Comparison of ENCODE assay signal across 10 mouse cellular contexts in the genomic region with DNA sequence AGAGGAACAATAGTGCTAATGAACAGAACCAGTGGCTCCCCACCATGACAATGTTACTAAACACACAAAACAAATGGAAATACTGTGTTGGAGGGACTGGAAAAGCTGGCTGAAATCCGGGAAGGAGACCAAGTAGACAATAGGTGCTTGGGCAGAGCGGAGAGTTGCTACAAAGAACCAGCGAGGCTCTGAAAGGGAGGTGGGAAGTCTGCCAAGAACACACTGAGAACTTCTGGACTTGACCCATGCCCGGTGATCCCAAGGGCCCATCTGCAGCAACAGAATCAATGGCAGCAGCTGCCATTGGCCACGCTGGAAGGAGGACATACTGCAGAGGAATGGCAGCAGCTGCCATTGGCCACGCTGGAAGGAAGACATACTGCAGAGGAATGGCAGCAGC. TPM values are rescaled to one million over a fixed set of nuclear protein-coding genes. Genes with fewer than 3 reads are reported as not detected.
DNase-seq lines count a peak whose midpoint lies in the region; TF ChIP-seq lines count a peak whose summit lies in the region.
"Had no signal": no experiment of that assay in that cellular context is flagged by ENCODE, and none has a peak within 500 bp of the region (broad histone marks: within the 10 kb centered on the region; RNA-seq: fewer than 3 reads in every experiment).

No protein-coding gene starts in this region.

- no peaks in the 10 kb centered on the region for H3K27me3 ChIP-seq in thymus, adult 2 months (ENCODE audit: control insufficient read depth, insufficient read depth, low read length)
- H3K27me3 ChIP-seq: midbrain, embryonic 12.5 days had no signal

- peak; percentile 71 to 73 for DNase-seq in adrenal gland, adult (ENCODE audit: inconsistent age in 2 of 2, low spot score in 1 of 2)
- no peak for DNase-seq in adrenal gland, postnatal 4 days (ENCODE audit: low spot score in 2 of 2)
- DNase-seq in heart, postnatal 4 days: peak; percentile 33
- no peak for DNase-seq in heart, adult 9 months (ENCODE audit: low spot score in 2 of 2)
- peak; percentile 55 for DNase-seq in ovary, adult 18-20 months (ENCODE audit: low spot score)
- DNase-seq in ovary, postnatal 14 days (ENCODE audit: low spot score): no peak
- DNase-seq in testis, postnatal 10 days (ENCODE audit: low spot score): peak; percentile 74
- DNase-seq in thymus, adult 2 months: no peak
- DNase-seq: liver had no signal

- TF ChIP-seq POLR2A in thymus, adult 2 months (IDR thresholded peaks at IDR 0.05; ENCODE audit: control insufficient read depth, extremely low read depth, insufficient read depth, low read length, poor library complexity): no peak

- no peak for TF ChIP-seq CTCF in thymus, adult 2 months (IDR thresholded peaks at IDR 0.05; ENCODE audit: borderline replicate concordance, control insufficient read depth, extremely low read depth, insufficient read depth, low read length, poor library complexity)

- WGBS in thymus, adult 2 months: 91% methylated on average over 6 of the region's 6 CpGs

- no peaks in the 10 kb centered on the region for H3K4me1 ChIP-seq in thymus, adult 2 months (replicated peaks; ENCODE audit: control insufficient read depth, insufficient read depth, low read length)
- H3K4me1 ChIP-seq: midbrain, embryonic 12.5 days had no signal

- H3K27ac ChIP-seq in thymus, adult 2 months (ENCODE audit: control insufficient read depth, insufficient read depth, low read length): no peak overlapping the region
- H3K27ac ChIP-seq: midbrain, embryonic 12.5 days had no signal

- H3K36me3 ChIP-seq in thymus, adult 2 months (ENCODE audit: control insufficient read depth, insufficient read depth, low read length): no peaks in the 10 kb centered on the region
- H3K36me3 ChIP-seq: midbrain, embryonic 12.5 days had no signal

- H3K4me3 ChIP-seq in thymus, adult 2 months (ENCODE audit: control insufficient read depth, insufficient read depth, low read length): no peak overlapping the region
- H3K4me3 ChIP-seq: midbrain, embryonic 12.5 days had no signal

RNA-seq across cellular contexts. Expression of a gene that starts 18.8 kb away (rescaled TPM):
- 100 to 1,000 TPM; 158 to 176 TPM for total RNA-seq in adrenal gland, postnatal 4 days (2021)
- total RNA-seq in heart, postnatal 4 days (2021): 100 to 1,000 TPM; 115 to 117 TPM
- 33.3 and 34.7 TPM in 2 replicates for polyA plus RNA-seq in thymus, adult 2 months (2012; rRNA removed)

RNA-seq across cellular contexts. Expression of a gene that starts 43.6 kb away (rescaled TPM):
- 10 to 100 TPM in 1 of 2 experiments, 1 to 10 TPM in 1; 6.3 to 11.6 TPM for total RNA-seq in adrenal gland, postnatal 4 days (2021)
- 1 to 10 TPM; 2.5 to 3.9 TPM for total RNA-seq in heart, postnatal 4 days (2021)
- 3.6 and 4.1 TPM in 2 replicates for polyA plus RNA-seq in thymus, adult 2 months (2012; rRNA removed)

Comparison
In these comparisons a context has a peak if more than half of its experiments do, and no peak if none do; other contexts are left out.
1. DNase-seq: peak in adrenal gland, adult (2 of 2), heart, postnatal 4 days (single experiment), ovary, adult 18-20 months (single experiment) and testis, postnatal 10 days (single experiment); none in adrenal gland, postnatal 4 days (0 of 2), heart, adult 9 months (0 of 2), ovary, postnatal 14 days (single experiment) and thymus, adult 2 months (single experiment).